11 mouse cellular contexts compared by ENCODE assay signal in genomic region chr15:85656852-85657251, GRCm38 (mm10).
DNase-seq lines count a peak whose midpoint lies in the region; ATAC-seq and TF ChIP-seq lines count a peak whose summit lies in the region.
"Had no signal": no experiment of that assay in that cellular context is flagged by ENCODE, and none has a peak within 500 bp of the region (broad histone marks: within the 10 kb centered on the region; RNA-seq: fewer than 3 reads in every experiment).

No protein-coding gene starts in this region.

- no peaks in the 10 kb centered on the region for H3K36me3 ChIP-seq in forebrain, embryonic 15.5 days
- H3K36me3 ChIP-seq in forebrain, embryonic 13.5 days (ENCODE audit: poor library complexity, severe bottlenecking) = no peaks in the 10 kb centered on the region
- no peaks in the 10 kb centered on the region for H3K36me3 ChIP-seq in macrophage (ENCODE audit: inconsistent target)
- H3K36me3 ChIP-seq in thymus, adult 2 months (ENCODE audit: control insufficient read depth, insufficient read depth, low read length) = 0 out of 2 replicates have a peak, but pooled peaks cover 3% of the 10 kb centered on the region
- H3K36me3 ChIP-seq: liver, embryonic 13.5 days had no signal

- peak; percentile 13 for DNase-seq in layer of hippocampus, adult 11-12 months (ENCODE audit: low spot score)
- DNase-seq in layer of hippocampus, adult 9-10 months (ENCODE audit: low spot score) = no peak
- peak; percentile 28 for DNase-seq in NIH3T3 (ENCODE audit: low read depth)
- no peak for DNase-seq in thymus, adult 2 months
- DNase-seq: liver, embryonic 13.5 days had no signal

- H3K27ac ChIP-seq in forebrain, embryonic 15.5 days (replicated peaks) = peak overlapping the region; percentile 41; the same call in 1 of the 2 replicates
- H3K27ac ChIP-seq in forebrain, embryonic 13.5 days = no peak overlapping the region
- peak overlapping the region; percentile 64 for H3K27ac ChIP-seq in macrophage
- H3K27ac ChIP-seq in thymus, adult 2 months (ENCODE audit: control insufficient read depth, insufficient read depth, low read length) = no peak overlapping the region
- H3K27ac ChIP-seq: liver, embryonic 13.5 days had no signal

- no peak for TF ChIP-seq POLR2A in thymus, adult 2 months (IDR thresholded peaks at IDR 0.05; ENCODE audit: control insufficient read depth, extremely low read depth, insufficient read depth, low read length, poor library complexity)

- H3K4me2 ChIP-seq in forebrain, embryonic 15.5 days (replicated peaks) = no peak overlapping the region
- H3K4me2 ChIP-seq in forebrain, embryonic 13.5 days = no peak overlapping the region

- H3K27me3 ChIP-seq in forebrain, embryonic 15.5 days = no peaks in the 10 kb centered on the region
- peaks cover 58% of the 10 kb centered on the region for H3K27me3 ChIP-seq in forebrain, embryonic 13.5 days
- H3K27me3 ChIP-seq in thymus, adult 2 months (ENCODE audit: control insufficient read depth, insufficient read depth, low read length) = no peaks in the 10 kb centered on the region

- H3K9me3 ChIP-seq in forebrain, embryonic 15.5 days = no peaks in the 10 kb centered on the region
- H3K9me3 ChIP-seq in forebrain, embryonic 13.5 days (replicated peaks) = no peaks in the 10 kb centered on the region
- H3K9me3 ChIP-seq: liver, embryonic 13.5 days; megakaryocyte, embryonic 14.5 days had no signal

- no peak overlapping the region for H3K9ac ChIP-seq in forebrain, embryonic 15.5 days (replicated peaks)
- H3K9ac ChIP-seq in forebrain, embryonic 13.5 days = no peak overlapping the region; the same call in 1 of the 2 replicates
- H3K9ac ChIP-seq: liver, embryonic 13.5 days had no signal

- 69% methylated on average over 6 of the region's 6 CpGs for WGBS in forebrain, embryonic 15.5 days
- 74% methylated on average over 6 of the region's 6 CpGs for WGBS in forebrain, embryonic 13.5 days
- WGBS in macrophage (ENCODE audit: missing documents) = 87% methylated on average over 6 of the region's 6 CpGs
- WGBS in thymus, adult 2 months = 87% methylated on average over 6 of the region's 6 CpGs

- H3K79me2 ChIP-seq in macrophage (ENCODE audit: inconsistent target) = peaks cover 79% of the 10 kb centered on the region

- ATAC-seq in forebrain, embryonic 15.5 days (replicated peaks) = no peak
- no peak for ATAC-seq in forebrain, embryonic 13.5 days
- no peak for ATAC-seq in erythroblast, adult 5-6 weeks (replicated peaks; ENCODE audit: low FRiP score, poor library complexity, severe bottlenecking)
- ATAC-seq: inflammation-experienced regulatory T-cells, adult 6 months had no signal

- H3K4me1 ChIP-seq in forebrain, embryonic 15.5 days = peaks cover 58% of the 10 kb centered on the region
- H3K4me1 ChIP-seq in forebrain, embryonic 13.5 days = peaks cover 57% of the 10 kb centered on the region
- H3K4me1 ChIP-seq in thymus, adult 2 months (replicated peaks; ENCODE audit: control insufficient read depth, insufficient read depth, low read length) = peaks cover 40% of the 10 kb centered on the region
- H3K4me1 ChIP-seq: liver, embryonic 13.5 days had no signal

- H3K4me3 ChIP-seq in forebrain, embryonic 15.5 days = no peak overlapping the region
- no peak overlapping the region for H3K4me3 ChIP-seq in forebrain, embryonic 13.5 days
- H3K4me3 ChIP-seq in macrophage (ENCODE audit: inconsistent target) = no peak overlapping the region
- no peak overlapping the region for H3K4me3 ChIP-seq in thymus, adult 2 months (ENCODE audit: control insufficient read depth, insufficient read depth, low read length)

- no peak for TF ChIP-seq CTCF in thymus, adult 2 months (IDR thresholded peaks at IDR 0.05; ENCODE audit: borderline replicate concordance, control insufficient read depth, extremely low read depth, insufficient read depth, low read length, poor library complexity)

Comparison
In these comparisons a context has a peak if more than half of its experiments do, and no peak if none do; other contexts are left out.
1. H3K27ac ChIP-seq: peak in forebrain, embryonic 15.5 days (single experiment) and macrophage (single experiment); none in forebrain, embryonic 13.5 days (single experiment) and thymus, adult 2 months (single experiment).
2. DNase-seq: peak in layer of hippocampus, adult 11-12 months (single experiment) and NIH3T3 (single experiment); none in layer of hippocampus, adult 9-10 months (single experiment) and thymus, adult 2 months (single experiment).